In the genomic region with DNA sequence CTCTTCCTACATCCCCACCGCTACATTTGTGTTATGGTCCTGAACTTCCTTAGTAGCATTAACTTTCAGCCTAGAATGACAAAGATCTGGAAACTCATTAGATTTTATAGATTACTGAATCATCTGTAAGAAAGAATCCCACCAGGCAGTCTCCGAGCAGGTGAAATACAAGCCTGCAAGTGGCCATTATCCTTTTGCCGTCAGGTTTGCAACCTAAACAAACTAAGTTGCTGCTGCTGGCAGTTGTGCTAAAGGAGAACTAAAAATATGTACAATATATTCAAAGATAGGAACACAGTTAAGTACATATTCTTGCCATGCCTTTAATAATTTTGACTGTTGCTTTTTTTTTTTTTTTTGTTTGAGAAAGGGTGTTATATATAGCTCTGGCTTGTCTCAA, we compare ENCODE assay signal across 26 mouse cellular contexts. TPM values are rescaled to one million over a fixed set of nuclear protein-coding genes. Genes with fewer than 3 reads are reported as not detected.
A peak's percentile ranks its signal among the peaks of the same experiment; 100 is the strongest.
DNase-seq lines count a peak whose midpoint lies in the region; TF ChIP-seq lines count a peak whose summit lies in the region.
"Had no signal": no experiment of that assay in that cellular context is flagged by ENCODE, and none has a peak within 500 bp of the region (broad histone marks: within the 10 kb centered on the region; RNA-seq: fewer than 3 reads in every experiment).

No protein-coding gene starts in this region.

- no peaks in the 10 kb centered on the region for H3K9me3 ChIP-seq in MEL (replicated peaks; ENCODE audit: insufficient read depth, low read length)
- H3K9me3 ChIP-seq: embryonic facial prominence, embryonic 13.5 days; embryonic facial prominence, embryonic 15.5 days; forebrain, embryonic 10.5 days; forebrain, embryonic 12.5 days; G1E had no signal

- TF ChIP-seq EP300 in MEL (IDR thresholded peaks at IDR 0.05; ENCODE audit: low read depth in 1 of 2, low read length in 2 of 2) = no peak

- DNase-seq in heart, adult 11 months = peak; percentile 61
- no peak for DNase-seq in heart, adult 18-20 months
- DNase-seq in A20 (ENCODE audit: low read depth, low spot score) (peak; percentile 24), MEL (ENCODE audit: low read depth, low spot score) (no peak)
- DNase-seq in layer of hippocampus, adult 9-10 months (ENCODE audit: low spot score) = no peak
- DNase-seq: adrenal gland, adult 2 months; adrenal gland, postnatal 10 days; adrenal gland, postnatal 25 days; cerebellum, adult 11 months; cerebellum, adult 18-20 months; cerebellum, adult 8-10 months; cerebellum, adult 9-11 months; cerebellum, postnatal 14 days; cerebellum, postnatal 36 days; embryo, embryonic 11 days had no signal

- TF ChIP-seq POLR2A in MEL (IDR thresholded peaks at IDR 0.05; ENCODE audit: control insufficient read depth in 1 of 2, insufficient read depth in 1 of 2, low read depth in 1 of 2, low read length in 2 of 2, poor library complexity in 1 of 2) = no peak

- no peak for TF ChIP-seq CTCF in MEL (IDR thresholded peaks at IDR 0.05 in 2 of 3, conservative IDR thresholded peaks at IDR 0.05 in 1 of 3; ENCODE audit: control insufficient read depth in 1 of 3, insufficient read depth in 1 of 3, low read depth in 2 of 3, low read length in 3 of 3, poor library complexity in 1 of 3, severe bottlenecking in 1 of 3)

- peaks cover 2% of the 10 kb centered on the region; the same call in 1 of the 2 replicates for H3K79me2 ChIP-seq in MEL (ENCODE audit: control insufficient read depth, insufficient read depth, low read length, poor library complexity)

- H3K27me3 ChIP-seq in MEL (ENCODE audit: control insufficient read depth in 1 of 2, insufficient read depth in 2 of 2, low read length in 2 of 2) = no peaks in the 10 kb centered on the region
- H3K27me3 ChIP-seq: embryonic facial prominence, embryonic 13.5 days; embryonic facial prominence, embryonic 15.5 days; forebrain, embryonic 12.5 days had no signal

- no peak overlapping the region for H3K27ac ChIP-seq in MEL (ENCODE audit: control insufficient read depth, low read depth, low read length)
- H3K27ac ChIP-seq: embryonic facial prominence, embryonic 13.5 days; embryonic facial prominence, embryonic 15.5 days; forebrain, embryonic 10.5 days; forebrain, embryonic 12.5 days had no signal

- H3K9ac ChIP-seq in MEL (ENCODE audit: control insufficient read depth, low read depth, low read length, poor library complexity, severe bottlenecking) = no peak overlapping the region
- H3K9ac ChIP-seq: embryonic facial prominence, embryonic 13.5 days; embryonic facial prominence, embryonic 15.5 days; forebrain, embryonic 12.5 days had no signal

- no peaks in the 10 kb centered on the region for H3K4me1 ChIP-seq in MEL (ENCODE audit: control insufficient read depth in 1 of 2, insufficient read depth in 2 of 2, low read length in 2 of 2)
- H3K4me1 ChIP-seq: embryonic facial prominence, embryonic 13.5 days; embryonic facial prominence, embryonic 15.5 days; forebrain, embryonic 10.5 days; forebrain, embryonic 12.5 days had no signal

- no peak overlapping the region for H3K4me3 ChIP-seq in MEL (ENCODE audit: control insufficient read depth in 1 of 2, insufficient read depth in 1 of 2, low read depth in 2 of 2, low read length in 2 of 2)
- H3K4me3 ChIP-seq: embryonic facial prominence, embryonic 13.5 days; embryonic facial prominence, embryonic 15.5 days; erythroblast, embryonic 14.5 days; forebrain, embryonic 10.5 days; forebrain, embryonic 12.5 days had no signal

- no peak for TF ChIP-seq RAD21 in MEL (IDR thresholded peaks at IDR 0.05; ENCODE audit: low read depth, low read length)

- peaks cover 11% of the 10 kb centered on the region in 2 experiments for H3K36me3 ChIP-seq in MEL (ENCODE audit: control insufficient read depth in 1 of 2, insufficient read depth in 2 of 2, low read length in 2 of 2)
- H3K36me3 ChIP-seq: embryonic facial prominence, embryonic 15.5 days; forebrain, embryonic 10.5 days; forebrain, embryonic 12.5 days had no signal

TF ChIP-seq in MEL, 35 proteins besides CTCF, POLR2A, EP300 and RAD21:
- no peak for TF ChIP-seq KAT2A (conservative IDR thresholded peaks at IDR 0.05; ENCODE audit: low read depth, low read length)
- TF ChIP-seq ZNF384 (IDR thresholded peaks at IDR 0.05; ENCODE audit: low read depth, low read length) = peak; percentile 71
- TF ChIP-seq JUND (IDR thresholded peaks at IDR 0.05; ENCODE audit: low read depth, low read length) = no peak

RNA-seq across cellular contexts. Expression of gene Mlana, which starts 37.8 kb away (rescaled TPM):
- total RNA-seq in heart, adult 18-20 months (2021) = 1 to 10 TPM in 1 of 2 experiments, under 1 TPM in 1; 0.60 to 1.1 TPM
- 0.27 and 0.69 TPM in 2 replicates for total RNA-seq in MEL (2012; rRNA removed)
- polyA plus RNA-seq in MEL (2012; ENCODE audit: insufficient read depth in 1 of 2, insufficient read length in 2 of 2, low read depth in 1 of 2, low replicate concordance in 2 of 2, missing spikeins in 1 of 2) = under 1 TPM in 1 of 2 experiments, not detected in 1; 0.78 TPM
- total RNA-seq: adrenal gland, adult 2 months; adrenal gland, postnatal 10 days; adrenal gland, postnatal 25 days; adrenal gland, postnatal 4 days; common myeloid progenitor, adult 5-6 weeks; G1E had no signal
- polyA plus RNA-seq: adrenal gland, adult 2 months; C2C12; erythroblast, embryonic 14.5 days; forebrain, embryonic 12.5 days; forebrain, embryonic 14.5 days; forebrain, embryonic 16.5 days; G1E had no signal

Comparison
In these comparisons a context has a peak if more than half of its experiments do, and no peak if none do; other contexts are left out.
1. DNase-seq: peak in heart, adult 11 months (single experiment) and A20 (single experiment); none in heart, adult 18-20 months (0 of 2), MEL (single experiment) and layer of hippocampus, adult 9-10 months (single experiment).